Mouse (Mus musculus): ENCODE results near the gene Exoc3l4. TPM values are rescaled to one million over a fixed set of nuclear protein-coding genes. Genes with fewer than 3 reads are reported as not detected.
A peak's percentile ranks its signal among the peaks of the same experiment; 100 is the strongest.

Exoc3l4 gene
- total RNA-seq, 2 experiments from 2014 or later = 0.41 to 1.1 TPM

DNA sequence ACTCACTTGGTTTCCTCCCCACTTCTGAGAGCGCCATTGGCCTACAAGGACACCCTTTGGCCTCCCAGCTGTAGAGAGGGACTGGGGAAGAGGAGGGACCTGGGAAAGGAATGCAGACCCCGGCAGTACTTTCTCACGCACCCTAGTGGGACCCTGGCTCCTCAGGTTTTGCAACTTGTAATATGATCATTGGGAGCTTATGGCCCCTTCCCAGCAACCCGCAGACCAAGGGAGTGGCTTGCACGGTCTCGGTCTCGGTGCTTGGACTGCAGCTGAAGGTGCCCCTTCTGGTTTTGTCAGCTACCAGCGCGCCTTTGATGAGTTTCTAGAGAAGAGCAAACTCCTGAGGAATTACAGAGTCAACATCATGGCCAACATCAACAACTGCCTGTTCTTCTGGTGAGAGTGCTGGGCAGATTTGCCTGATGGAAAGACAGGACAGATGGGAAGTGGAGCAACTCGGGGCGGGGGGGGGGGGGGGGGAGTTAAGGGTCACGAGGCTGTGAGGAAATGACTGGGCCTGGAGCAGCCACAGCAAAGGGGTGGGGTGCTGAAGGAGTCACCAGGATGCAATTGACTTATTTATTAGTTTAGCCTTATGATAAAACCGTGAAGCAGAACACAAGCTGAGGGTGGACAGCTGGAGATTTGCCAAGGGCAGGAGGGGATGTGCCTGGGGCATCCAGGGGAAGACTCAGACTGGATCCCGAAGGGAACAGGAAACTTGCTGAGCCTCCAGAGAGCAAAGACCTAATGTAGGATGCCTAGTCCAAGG, 32.3 kb downstream of the Exoc3l4 start:
- no peak for DNase-seq (ENCODE audit: low spot score in 2 of 2)

DNA sequence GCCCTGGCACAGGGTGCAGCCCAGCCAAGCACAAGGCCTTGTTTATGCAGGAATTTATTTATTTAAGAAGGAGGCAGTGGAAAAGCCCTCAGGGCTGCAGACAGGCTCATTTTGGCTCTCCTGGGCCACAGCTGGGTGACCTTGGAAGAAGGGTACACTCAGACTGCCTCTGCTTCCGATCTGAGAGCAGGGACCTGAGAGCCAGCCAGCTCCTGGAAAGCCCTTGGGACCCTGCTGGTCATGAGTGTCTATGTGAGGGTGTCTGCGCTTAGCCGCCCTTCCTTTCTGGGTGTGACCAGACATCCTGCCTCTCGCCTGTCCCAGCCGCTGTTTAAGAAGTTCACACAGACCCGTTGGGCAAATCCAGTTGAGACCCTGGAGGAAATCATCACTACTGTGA, 33.5 kb downstream of the Exoc3l4 start:
- DNase-seq (ENCODE audit: low spot score in 2 of 2) = no peak

DNA sequence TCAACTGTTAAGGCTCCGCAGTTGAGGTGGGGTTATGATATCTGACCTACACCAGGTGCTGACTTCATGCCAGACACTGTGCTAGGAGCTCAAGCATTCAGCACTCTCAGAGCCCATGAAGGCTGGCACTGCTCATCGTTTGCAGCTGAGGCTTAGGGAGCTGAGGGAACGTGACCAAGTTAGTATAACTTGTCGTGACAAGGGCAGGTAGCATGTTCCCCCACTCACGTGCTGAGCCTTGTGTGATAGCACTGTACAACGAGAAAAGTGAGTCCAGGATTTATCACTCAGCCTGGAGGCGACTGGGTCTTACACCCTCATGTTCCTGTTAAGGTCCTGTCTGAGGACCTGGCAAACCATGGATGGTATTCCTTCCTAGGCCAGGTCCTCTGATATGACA, 34.7 kb downstream of the Exoc3l4 start:
- DNase-seq (ENCODE audit: low spot score in 2 of 2) = no peak

DNA sequence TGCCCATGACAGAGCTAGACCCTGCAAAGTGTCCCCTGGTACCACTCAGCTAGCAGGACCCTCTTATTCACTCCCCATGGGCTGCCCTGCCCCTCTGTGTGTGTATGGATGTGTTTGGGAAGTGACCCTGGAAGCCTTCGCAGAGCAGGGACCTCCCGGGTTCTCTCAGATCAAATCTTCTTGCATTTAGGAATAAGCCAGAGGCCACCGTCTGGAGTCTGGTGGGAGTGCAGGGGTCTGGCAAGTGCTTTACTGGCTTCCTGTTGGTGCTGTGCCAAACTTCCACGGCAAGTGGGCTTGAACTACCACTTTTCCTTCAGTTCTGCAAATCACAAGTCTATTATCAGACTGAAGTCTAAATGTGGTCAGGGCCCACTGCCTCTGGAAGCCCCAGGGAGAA, 37.2 kb downstream of the Exoc3l4 start:
- DNase-seq (ENCODE audit: low spot score in 2 of 2) = no peak

DNA sequence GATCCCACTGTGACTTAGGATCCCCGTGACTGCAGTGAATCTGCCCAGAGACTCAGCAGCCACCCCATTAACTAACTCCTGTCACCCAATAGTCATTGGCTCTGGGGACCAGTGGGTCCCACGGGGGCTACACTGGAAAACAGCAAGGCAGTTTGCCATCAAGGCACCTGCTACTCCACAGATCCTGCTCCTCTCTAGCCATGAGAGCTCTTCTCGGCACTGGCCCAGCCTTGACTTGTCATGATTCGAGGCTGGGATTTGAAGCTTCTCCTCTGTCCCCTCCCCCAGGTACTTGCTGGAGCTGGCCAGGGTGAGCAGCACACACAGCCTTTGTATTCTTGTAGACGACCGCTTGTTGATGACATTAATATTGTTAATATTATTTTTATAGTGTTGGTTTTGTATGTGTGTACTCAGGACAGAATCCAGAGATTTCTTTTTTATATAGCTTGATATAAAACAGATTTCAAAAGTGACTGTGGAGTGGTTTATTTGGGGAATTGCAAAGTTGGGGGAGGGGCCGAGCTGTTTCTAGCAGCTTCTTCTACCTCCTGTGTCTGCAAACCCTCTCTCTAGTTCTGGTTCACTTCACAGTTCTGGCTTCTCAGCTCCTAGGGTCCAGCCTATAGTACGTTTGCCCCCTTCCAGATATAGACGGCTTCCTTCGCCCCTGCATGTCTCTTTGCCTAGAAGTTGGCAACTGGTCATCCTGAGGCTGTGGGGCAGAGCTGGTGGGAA, 37.9 kb downstream of the Exoc3l4 start:
- no peak for DNase-seq (ENCODE audit: low spot score in 2 of 2)

DNA sequence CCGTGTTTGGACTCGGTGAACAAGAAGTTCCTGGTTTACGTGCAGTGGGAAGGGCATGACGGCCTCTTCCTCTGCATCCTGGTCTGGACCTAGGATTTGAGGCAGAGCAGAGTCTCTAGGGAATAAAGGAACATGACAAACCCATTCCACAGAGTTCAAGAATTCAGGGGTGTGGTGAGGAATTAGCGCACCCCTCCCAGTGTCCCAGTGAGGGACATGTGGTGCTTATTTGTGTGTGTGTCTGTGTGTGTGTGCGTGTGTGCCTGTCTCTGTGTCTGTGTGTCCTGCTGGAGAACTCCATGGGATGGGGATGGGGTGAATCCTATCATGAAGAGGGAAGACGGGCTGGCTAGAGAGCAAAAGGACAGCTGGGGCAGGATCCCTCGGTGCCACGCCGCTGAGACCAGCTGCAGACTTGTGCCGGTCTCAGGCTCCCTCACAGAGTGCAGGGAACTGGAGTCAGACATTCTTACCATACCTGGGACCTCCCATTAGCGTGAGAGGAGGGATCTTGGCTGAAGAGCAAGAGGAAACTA, 38.6 kb downstream of the Exoc3l4 start:
- no peak for DNase-seq (ENCODE audit: low spot score in 2 of 2)

DNA sequence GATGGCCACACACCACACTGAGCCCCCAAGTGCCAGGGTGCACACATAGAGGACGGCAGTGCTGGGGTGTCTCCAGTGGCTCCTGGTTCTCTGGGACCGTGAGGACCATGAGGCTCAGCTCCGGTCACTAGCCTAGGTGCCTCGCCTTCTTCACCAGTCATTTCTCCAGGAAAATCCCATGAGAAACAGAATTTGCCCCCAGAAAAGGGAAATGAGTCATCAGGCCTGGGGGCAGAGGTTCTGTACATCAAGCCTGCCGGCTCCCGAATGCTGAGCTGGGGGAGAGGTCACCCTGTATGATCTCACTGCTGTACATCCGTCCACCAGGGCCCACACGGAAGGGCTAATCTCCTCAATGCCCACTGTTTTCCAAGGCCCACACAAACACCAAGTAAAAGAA, 39.0 kb downstream of the Exoc3l4 start:
- DNase-seq (ENCODE audit: low spot score in 2 of 2) = no peak

DNA sequence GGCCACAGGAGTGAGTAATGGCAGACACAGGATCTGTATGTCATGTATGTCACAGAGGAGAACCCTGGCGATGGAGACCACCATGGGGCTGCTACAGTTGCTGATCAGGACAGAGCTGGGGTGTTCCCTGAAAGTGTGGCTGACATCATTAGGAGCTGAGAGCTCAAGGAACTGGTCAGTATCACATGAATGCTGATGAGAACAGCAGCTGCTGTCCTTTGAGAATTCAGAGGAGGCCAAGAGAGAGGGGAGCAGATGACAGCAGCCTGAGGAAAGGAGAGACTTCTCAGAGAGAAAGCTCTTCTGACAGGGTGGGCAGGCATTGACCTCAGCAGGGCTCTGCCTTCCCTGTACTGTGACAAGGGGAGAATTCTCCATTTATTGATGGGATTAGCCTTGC, 40.9 kb downstream of the Exoc3l4 start:
- DNase-seq (ENCODE audit: low spot score in 2 of 2) = no peak

DNA sequence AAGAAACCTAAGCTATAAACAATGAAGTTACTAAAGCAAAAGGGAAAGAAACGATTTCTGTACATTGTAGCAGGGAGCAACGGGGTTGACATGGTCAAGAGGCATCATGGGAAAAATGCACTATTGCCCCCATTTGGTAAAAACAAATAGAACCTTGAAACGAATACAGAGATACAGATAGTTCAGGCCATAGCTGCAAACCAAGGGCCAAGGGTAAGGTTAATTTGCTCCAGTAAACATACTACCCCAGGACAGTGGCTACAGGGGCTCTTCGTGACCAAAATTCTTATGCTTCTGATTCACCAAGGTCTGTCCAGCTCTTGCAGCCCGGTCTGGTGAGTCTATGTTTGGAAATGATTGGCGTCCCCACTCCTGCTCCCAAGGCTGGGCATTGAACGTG, 46.8 kb downstream of the Exoc3l4 start:
- DNase-seq (ENCODE audit: low spot score in 2 of 2) = no peak

DNA sequence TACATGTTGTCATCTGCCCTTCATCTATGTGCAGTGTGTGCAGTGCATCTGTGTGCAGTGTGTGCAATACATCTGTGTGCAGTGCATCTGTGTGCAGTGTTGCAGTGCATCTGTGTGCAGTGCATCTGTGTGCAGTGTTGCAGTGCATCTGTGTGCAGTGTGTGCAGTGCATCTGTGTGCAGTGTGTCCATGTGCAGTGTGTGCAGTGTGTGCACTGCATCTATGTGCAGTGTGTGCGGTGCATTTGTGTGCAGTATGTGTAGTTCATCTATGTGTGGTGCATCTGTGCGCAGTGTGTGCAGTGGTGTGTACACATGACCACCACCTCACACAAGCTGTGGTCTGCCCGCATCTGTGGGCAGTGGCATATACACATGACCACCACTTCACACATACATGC, 49.6 kb downstream of the Exoc3l4 start:
- DNase-seq (ENCODE audit: low spot score in 2 of 2) = no peak

DNA sequence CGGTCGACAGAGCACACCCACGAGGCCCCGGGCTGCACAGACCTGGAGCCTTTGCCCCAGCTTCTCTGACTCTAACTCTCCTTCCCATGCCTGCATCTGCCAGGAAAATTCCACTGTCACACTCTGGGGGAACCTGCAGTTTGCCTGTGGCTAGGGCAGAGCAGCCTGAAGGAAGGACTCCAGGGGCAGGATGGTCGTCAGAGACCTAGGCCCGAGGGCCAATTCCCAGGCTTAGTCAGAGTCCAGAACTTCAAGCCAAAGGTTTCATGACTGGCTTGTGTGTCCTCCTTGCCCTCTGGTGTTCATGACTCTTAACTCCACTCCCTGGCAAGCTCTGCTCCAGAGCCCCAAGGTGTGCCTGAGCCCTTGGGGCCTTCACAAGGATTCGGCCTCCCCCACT, 51.4 kb downstream of the Exoc3l4 start:
- no peak for DNase-seq (ENCODE audit: low spot score in 2 of 2)

DNA sequence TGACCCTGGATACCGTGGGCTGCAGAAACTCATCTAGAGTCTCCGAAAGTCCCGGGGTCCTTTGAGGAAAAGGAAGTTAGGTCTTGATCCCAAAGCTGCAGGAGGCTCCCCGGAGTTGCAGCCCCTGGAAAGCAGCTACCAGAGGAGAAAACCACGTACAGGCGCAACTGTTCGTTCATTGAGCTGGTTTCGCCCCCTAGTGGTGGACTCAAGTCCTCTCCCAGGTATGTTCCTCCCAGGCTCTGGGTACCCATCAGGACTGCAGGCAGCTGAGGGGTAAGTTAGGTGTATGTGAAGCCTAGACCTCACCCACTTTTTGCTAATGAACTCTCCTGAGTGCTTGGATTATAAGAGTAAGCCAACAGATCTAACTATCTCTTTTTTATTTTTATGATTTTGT, 52.7 kb downstream of the Exoc3l4 start:
- peak; percentile 70 to 78 for DNase-seq (ENCODE audit: low spot score in 2 of 2)

DNA sequence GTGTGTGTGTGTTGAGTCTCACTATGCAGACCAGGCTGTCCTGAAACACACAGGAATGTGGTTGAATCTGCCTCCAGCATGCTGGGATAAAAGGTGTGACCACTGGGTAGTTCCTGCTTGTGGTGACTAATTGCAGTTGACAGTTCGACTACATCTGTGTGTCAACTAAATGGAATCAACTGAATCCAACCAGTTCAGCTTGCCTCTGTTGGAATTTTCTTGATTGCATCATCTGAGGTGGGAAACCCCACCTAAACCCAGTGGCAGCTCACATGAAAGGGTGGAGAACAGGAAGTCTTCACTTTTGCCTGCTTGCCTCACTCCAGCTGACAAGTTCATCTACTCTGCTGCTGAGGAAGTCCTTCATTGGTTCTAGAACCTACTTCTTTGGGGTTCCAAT, 54.3 kb downstream of the Exoc3l4 start:
- no peak for DNase-seq (ENCODE audit: low spot score in 2 of 2)

DNA sequence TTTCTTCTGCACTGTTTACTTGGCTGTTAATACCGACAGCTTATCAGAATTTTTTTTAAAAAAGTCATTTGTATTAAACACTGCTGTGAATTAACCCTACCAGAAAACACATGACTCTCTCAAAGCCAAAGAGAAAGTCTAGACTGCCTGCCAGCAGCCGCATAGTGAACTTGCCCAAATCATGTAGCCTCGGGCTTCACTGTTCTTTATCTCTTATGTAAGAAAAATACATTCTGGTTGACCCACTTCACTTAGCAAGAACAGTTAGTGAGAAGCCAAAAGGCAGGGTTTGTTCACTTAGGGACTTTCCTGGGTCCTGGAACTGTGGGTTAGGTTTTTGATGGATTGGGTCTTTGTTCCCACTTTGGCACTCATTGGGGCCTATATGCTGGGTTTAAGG, 54.9 kb downstream of the Exoc3l4 start:
- no peak for DNase-seq (ENCODE audit: low spot score in 2 of 2)

DNA sequence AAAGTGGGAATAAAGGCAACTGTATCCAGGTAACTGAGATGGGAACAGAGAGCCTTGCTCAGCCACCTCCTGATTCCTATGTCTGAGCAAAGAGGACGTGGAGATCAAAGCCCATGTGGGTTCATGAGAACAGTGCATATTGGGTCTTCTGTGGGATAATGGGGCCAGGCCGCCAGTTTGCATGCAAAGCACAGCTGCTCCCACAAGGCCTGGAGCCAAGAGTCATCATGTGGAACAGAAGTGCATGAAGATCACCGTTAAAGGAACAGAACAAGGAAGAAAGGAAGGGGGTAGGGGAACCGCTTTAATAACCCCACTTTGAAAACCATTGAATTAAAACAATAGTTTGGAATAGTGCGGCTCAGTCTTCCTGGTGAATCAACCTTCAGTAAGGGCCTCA, 56.1 kb downstream of the Exoc3l4 start:
- peak in 1 of 2 experiments; percentile 42 for DNase-seq (ENCODE audit: low spot score in 2 of 2)

DNA sequence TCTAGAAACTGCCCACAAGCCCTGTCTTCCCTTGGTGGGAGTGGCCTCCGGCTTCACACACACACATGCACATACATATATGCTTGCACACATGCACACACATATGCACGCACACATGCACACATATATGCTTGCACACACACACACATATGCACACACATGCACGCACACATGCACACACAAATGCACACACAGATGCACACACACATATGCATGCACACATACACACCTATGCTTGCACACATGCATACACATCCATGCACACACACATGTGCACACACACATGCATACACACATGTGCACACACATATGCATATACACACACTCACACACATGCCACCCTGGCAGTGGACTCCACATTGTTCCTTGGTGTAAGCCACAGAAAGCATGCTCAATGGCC, 57.6 kb downstream of the Exoc3l4 start:
- no peak for DNase-seq (ENCODE audit: low spot score in 2 of 2)

DNA sequence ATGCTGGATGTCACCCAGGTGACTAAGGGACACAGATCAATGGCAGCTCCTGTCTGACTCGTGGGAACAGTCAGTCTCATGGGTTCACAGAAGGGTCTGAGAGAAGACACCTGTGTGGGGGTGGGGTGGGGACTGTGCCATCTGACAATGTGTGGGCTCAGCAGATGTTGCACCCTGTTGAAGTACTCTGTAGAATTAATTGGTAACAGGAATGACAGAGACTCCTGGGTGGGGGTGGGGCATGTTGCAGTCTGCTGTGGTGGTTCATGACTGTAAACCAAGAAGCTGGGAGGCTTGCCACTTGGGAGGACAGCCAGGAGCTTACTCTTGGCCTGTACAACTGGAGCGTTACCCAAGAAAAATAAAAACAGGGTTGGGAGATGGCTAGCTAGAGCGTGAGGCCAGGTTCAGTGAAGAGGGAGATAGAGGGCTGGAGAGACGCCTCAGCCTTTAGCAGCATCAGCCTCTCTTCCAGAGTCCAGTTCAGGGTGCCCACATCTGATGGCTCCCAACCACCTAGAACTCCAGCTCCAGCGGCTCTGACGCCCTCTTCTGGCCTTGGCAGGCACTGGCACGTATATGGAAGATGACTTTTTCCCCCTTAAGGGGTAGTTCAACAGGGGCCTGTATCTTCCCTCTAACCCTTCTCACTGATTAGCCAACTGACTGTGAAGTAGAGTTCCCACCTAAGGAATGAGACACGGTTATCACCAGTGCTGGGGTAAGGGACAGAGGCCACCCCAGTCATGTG, 58.3 kb downstream of the Exoc3l4 start:
- DNase-seq (ENCODE audit: low spot score in 2 of 2) = peak; percentile 70 to 77

DNA sequence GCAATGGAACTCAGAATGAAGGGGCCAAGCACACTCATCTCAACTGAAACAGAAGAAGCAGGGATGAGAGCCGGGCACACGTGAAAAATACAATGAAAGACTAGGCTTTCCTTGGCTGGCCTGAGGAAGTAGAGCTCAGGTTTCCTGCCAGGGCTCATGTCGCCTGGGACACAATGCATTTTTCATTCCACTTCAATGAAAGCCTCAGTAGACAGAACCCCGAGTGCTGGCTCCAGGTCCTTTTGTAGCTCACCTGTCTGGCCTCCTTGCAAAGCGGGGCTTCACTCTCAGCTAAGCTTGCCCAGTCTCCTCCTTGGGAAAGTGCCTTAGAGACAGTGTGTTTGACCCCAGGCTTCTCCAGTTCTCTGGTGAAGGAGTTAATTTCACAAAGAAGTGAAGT, 62.1 kb downstream of the Exoc3l4 start:
- no peak for DNase-seq (ENCODE audit: low spot score in 2 of 2)

DNA sequence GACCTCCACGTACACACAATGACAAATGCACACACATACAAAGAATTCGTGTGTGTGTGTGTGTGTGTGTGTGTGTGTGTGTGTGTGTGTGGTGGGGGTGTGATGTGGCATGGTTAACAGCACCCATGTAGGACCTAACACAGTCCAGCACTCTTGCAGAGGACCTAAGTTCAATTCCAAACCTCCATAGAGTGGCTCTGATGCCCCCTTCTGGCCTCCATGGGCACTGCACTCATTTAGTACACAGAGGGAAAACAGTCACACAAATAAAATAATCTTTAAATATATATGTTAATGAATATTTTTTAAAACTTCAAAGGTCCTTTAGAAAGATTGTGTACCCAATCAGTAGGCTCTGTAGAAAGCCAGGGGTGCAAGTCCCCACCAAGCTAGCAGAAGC, 63.1 kb downstream of the Exoc3l4 start:
- DNase-seq (ENCODE audit: low spot score in 2 of 2) = peak; percentile 61 to 62
